Mouse (Mus musculus): Measurements from ENCODE around the gene Cpn2. TPM values are rescaled to one million over a fixed set of nuclear protein-coding genes. Genes with fewer than 3 reads are reported as not detected.

Gene Cpn2
- polyA plus RNA-seq, 1 experiment from 2014 or later: not detected

DNA sequence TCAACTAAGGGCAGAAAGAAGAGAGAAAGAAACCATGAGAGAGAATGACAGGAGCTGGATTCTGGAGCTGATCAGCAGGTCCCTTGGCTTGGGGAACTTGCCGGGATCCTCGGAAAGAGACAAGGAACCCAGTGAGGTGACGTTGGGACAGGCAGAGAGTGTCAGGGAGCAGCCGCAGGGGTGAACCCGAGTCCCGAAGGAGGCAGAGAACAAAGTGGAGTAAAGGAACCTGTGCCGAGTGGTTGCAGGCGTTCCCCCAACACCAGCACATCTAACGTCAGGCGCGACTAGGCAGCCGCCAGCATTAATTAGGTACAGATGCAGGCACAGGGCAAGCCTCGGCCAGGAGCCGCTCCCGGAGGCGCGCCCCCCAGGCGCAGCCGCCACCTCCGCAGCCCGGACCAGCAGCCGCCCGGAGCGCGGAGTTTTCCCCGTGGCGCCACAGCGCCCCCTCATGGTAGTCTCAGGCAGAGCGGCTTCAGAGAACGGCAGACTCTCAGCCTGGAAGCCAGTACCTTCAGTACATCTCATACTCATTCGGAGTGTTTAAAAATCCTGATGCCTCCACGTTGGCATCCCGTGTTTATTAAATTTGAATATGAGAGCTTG lies 31.1 kb downstream of the Cpn2 start:
- no peaks in the 10 kb centered on the region for H3K9me3 ChIP-seq (ENCODE audit: control insufficient read depth, low read length)
- peak overlapping the region; percentile 28; the same call in 1 of the 2 replicates for H3K9ac ChIP-seq (ENCODE audit: low read depth, low read length)
- DNase-seq (ENCODE audit: low spot score) (peak; percentile 90), ATAC-seq (ENCODE audit: low read depth) (peak; percentile 91)
- peak overlapping the region; percentile 64 for H3K27ac ChIP-seq (replicated peaks; ENCODE audit: low read depth, low read length)
- H3K4me2 ChIP-seq (ENCODE audit: low read depth, low read length): peak overlapping the region; percentile 57
- peaks cover 34% of the 10 kb centered on the region for H3K4me1 ChIP-seq (ENCODE audit: control insufficient read depth, insufficient read depth, low read length)
- WGBS: under 1% methylated on average over 29 of the region's 33 CpGs
- H3K36me3 ChIP-seq (ENCODE audit: control insufficient read depth, insufficient read depth, low read length): no peaks in the 10 kb centered on the region
- H3K27me3 ChIP-seq (replicated peaks; ENCODE audit: control insufficient read depth, insufficient read depth, low read length): no peaks in the 10 kb centered on the region
- H3K4me3 ChIP-seq (ENCODE audit: low read depth, low read length): peak overlapping the region; percentile 28

GRCm38 (mm10) chr16:30235577-30235976 lies 31.7 kb downstream of the Cpn2 start:
- Histone ChIP-seq H3K9me3 (ENCODE audit: control insufficient read depth, low read length) (no peaks in the 10 kb centered on the region), H3K27me3 (replicated peaks; ENCODE audit: control insufficient read depth, insufficient read depth, low read length) (no peaks in the 10 kb centered on the region), H3K27ac (replicated peaks; ENCODE audit: low read depth, low read length) (peak overlapping the region; percentile 64; the same call in 1 of the 2 replicates), H3K9ac (ENCODE audit: low read depth, low read length) (no peak overlapping the region), H3K4me1 (ENCODE audit: control insufficient read depth, insufficient read depth, low read length) (peaks cover 34% of the 10 kb centered on the region), H3K4me3 (ENCODE audit: low read depth, low read length) (no peak overlapping the region), H3K4me2 (ENCODE audit: low read depth, low read length) (peak overlapping the region; percentile 57; the same call in 1 of the 2 replicates), H3K36me3 (ENCODE audit: control insufficient read depth, insufficient read depth, low read length) (no peaks in the 10 kb centered on the region)
- 22% methylated on average over 2 of the region's 2 CpGs for WGBS
- DNase-seq (ENCODE audit: low spot score) (peak; percentile 55), ATAC-seq (ENCODE audit: low read depth) (no peak)

GRCm38 (mm10) chr16:30234636-30235546 lies 32.4 kb downstream of the Cpn2 start:
- Histone ChIP-seq H3K36me3 (ENCODE audit: control insufficient read depth, insufficient read depth, low read length) (no peaks in the 10 kb centered on the region), H3K9ac (ENCODE audit: low read depth, low read length) (no peak overlapping the region), H3K4me3 (ENCODE audit: low read depth, low read length) (no peak overlapping the region), H3K27me3 (replicated peaks; ENCODE audit: control insufficient read depth, insufficient read depth, low read length) (no peaks in the 10 kb centered on the region), H3K9me3 (ENCODE audit: control insufficient read depth, low read length) (no peaks in the 10 kb centered on the region), H3K4me2 (ENCODE audit: low read depth, low read length) (no peak overlapping the region), H3K27ac (replicated peaks; ENCODE audit: low read depth, low read length) (no peak overlapping the region), H3K4me1 (ENCODE audit: control insufficient read depth, insufficient read depth, low read length) (peaks cover 34% of the 10 kb centered on the region)
- no peak for DNase-seq (ENCODE audit: low spot score)
- no peak for ATAC-seq (ENCODE audit: low read depth)
- 46% methylated on average over 12 of the region's 12 CpGs for WGBS

- ATAC-seq (ENCODE audit: low read depth) (no peak), DNase-seq (ENCODE audit: low spot score) (no peak)
- Histone ChIP-seq H3K4me1 (ENCODE audit: control insufficient read depth, insufficient read depth, low read length) (peaks cover 34% of the 10 kb centered on the region), H3K4me3 (ENCODE audit: low read depth, low read length) (no peak overlapping the region), H3K36me3 (ENCODE audit: control insufficient read depth, insufficient read depth, low read length) (no peaks in the 10 kb centered on the region), H3K27me3 (replicated peaks; ENCODE audit: control insufficient read depth, insufficient read depth, low read length) (no peaks in the 10 kb centered on the region), H3K27ac (replicated peaks; ENCODE audit: low read depth, low read length) (no peak overlapping the region), H3K9me3 (ENCODE audit: control insufficient read depth, low read length) (no peaks in the 10 kb centered on the region), H3K9ac (ENCODE audit: low read depth, low read length) (no peak overlapping the region), H3K4me2 (ENCODE audit: low read depth, low read length) (no peak overlapping the region)
- 40% methylated on average over 8 of the region's 8 CpGs for WGBS
Observed at GRCm38 (mm10) chr16:30234077-30234476, 33.2 kb downstream of the Cpn2 start.

GRCm38 (mm10) chr16:30231882-30232604 lies 35.3 kb downstream of the Cpn2 start:
- 21% methylated on average over 13 of the region's 13 CpGs for WGBS
- peaks cover 37% of the 10 kb centered on the region for H3K4me1 ChIP-seq (ENCODE audit: control insufficient read depth, insufficient read depth, low read length)
- H3K9ac ChIP-seq (ENCODE audit: low read depth, low read length): no peak overlapping the region
- DNase-seq (ENCODE audit: low spot score): peak; percentile 92
- no peaks in the 10 kb centered on the region for H3K27me3 ChIP-seq (replicated peaks; ENCODE audit: control insufficient read depth, insufficient read depth, low read length)
- no peaks in the 10 kb centered on the region for H3K36me3 ChIP-seq (ENCODE audit: control insufficient read depth, insufficient read depth, low read length)
- peak overlapping the region; percentile 31 for H3K27ac ChIP-seq (replicated peaks; ENCODE audit: low read depth, low read length)
- H3K4me3 ChIP-seq (ENCODE audit: low read depth, low read length): no peak overlapping the region
- no peaks in the 10 kb centered on the region for H3K9me3 ChIP-seq (ENCODE audit: control insufficient read depth, low read length)
- peak; percentile 41 for ATAC-seq (ENCODE audit: low read depth)
- H3K4me2 ChIP-seq (ENCODE audit: low read depth, low read length): peak overlapping the region; percentile 16; the same call in 1 of the 2 replicates

DNA sequence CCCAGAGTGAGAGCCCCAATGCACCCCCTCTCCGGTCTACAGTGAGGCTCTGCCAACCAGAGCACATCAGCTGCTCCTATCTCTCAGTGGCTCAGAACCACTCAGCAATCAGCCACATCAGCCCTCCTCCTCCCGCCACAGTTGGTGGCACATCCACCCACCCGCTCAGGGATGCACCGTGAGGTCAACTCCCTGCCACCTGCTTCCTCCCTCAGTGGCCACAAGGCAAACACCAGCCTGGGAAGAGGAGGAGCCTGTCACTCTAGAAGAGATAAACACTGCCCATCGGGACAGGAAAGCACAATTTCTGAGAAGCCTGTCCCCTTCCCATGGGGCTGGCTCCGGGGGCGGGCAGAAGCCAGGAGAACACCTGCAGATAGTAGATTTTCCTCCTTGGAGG lies 39.9 kb downstream of the Cpn2 start:
- Histone ChIP-seq H3K36me3 (ENCODE audit: control insufficient read depth, insufficient read depth, low read length) (no peaks in the 10 kb centered on the region), H3K4me2 (ENCODE audit: low read depth, low read length) (no peak overlapping the region), H3K27ac (replicated peaks; ENCODE audit: low read depth, low read length) (no peak overlapping the region), H3K27me3 (replicated peaks; ENCODE audit: control insufficient read depth, insufficient read depth, low read length) (no peaks in the 10 kb centered on the region), H3K4me3 (ENCODE audit: low read depth, low read length) (no peak overlapping the region), H3K9ac (ENCODE audit: low read depth, low read length) (no peak overlapping the region), H3K9me3 (ENCODE audit: control insufficient read depth, low read length) (no peaks in the 10 kb centered on the region), H3K4me1 (ENCODE audit: control insufficient read depth, insufficient read depth, low read length) (peaks cover 19% of the 10 kb centered on the region; the same call in 1 of the 2 replicates)
- WGBS: 44% methylated on average over 7 of the region's 7 CpGs
- ATAC-seq (ENCODE audit: low read depth) (peak; percentile 25; the same call in 1 of the 2 replicates), DNase-seq (ENCODE audit: low spot score) (no peak)

GRCm38 (mm10) chr16:30221161-30221782 lies 46.0 kb downstream of the Cpn2 start:
- H3K27ac ChIP-seq (replicated peaks; ENCODE audit: low read depth, low read length): no peak overlapping the region
- H3K4me2 ChIP-seq (ENCODE audit: low read depth, low read length): no peak overlapping the region
- no peak overlapping the region for H3K9ac ChIP-seq (ENCODE audit: low read depth, low read length)
- WGBS: 73% methylated on average over 11 of the region's 13 CpGs
- H3K36me3 ChIP-seq (ENCODE audit: control insufficient read depth, insufficient read depth, low read length): no peaks in the 10 kb centered on the region
- H3K9me3 ChIP-seq (ENCODE audit: control insufficient read depth, low read length): no peaks in the 10 kb centered on the region
- no peak overlapping the region for H3K4me3 ChIP-seq (ENCODE audit: low read depth, low read length)
- ATAC-seq (ENCODE audit: low read depth) (no peak), DNase-seq (ENCODE audit: low spot score) (no peak)
- H3K4me1 ChIP-seq (ENCODE audit: control insufficient read depth, insufficient read depth, low read length): 0 out of 2 replicates have a peak, but pooled peaks cover 5% of the 10 kb centered on the region
- H3K27me3 ChIP-seq (replicated peaks; ENCODE audit: control insufficient read depth, insufficient read depth, low read length): no peaks in the 10 kb centered on the region

DNA sequence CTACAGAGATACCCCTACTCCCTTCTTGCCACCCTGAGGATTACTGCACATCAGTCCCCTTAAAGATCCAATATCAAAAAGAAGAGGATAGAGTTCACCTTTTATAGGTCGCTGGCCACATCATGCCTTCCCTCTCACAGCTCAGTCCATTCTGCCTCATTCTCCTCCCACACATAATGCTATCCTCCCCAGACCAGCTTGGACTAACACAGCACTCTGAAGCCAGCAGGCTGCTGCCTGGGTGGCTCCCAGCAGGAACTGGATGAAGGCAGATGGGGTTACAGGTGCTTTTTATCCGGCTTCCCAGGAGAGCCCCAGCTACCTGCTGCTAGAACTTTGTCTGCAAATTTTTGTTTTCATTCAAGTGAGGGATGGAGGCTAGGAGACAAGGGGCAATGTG lies 51.5 kb downstream of the Cpn2 start:
- no peaks in the 10 kb centered on the region for H3K36me3 ChIP-seq (ENCODE audit: control insufficient read depth, insufficient read depth, low read length)
- H3K9ac ChIP-seq (ENCODE audit: low read depth, low read length): no peak overlapping the region
- H3K4me1 ChIP-seq (ENCODE audit: control insufficient read depth, insufficient read depth, low read length): no peaks in the 10 kb centered on the region
- no peak for ATAC-seq (ENCODE audit: low read depth)
- H3K27me3 ChIP-seq (replicated peaks; ENCODE audit: control insufficient read depth, insufficient read depth, low read length): no peaks in the 10 kb centered on the region
- no peaks in the 10 kb centered on the region for H3K9me3 ChIP-seq (ENCODE audit: control insufficient read depth, low read length)
- WGBS: 23% methylated on average over 2 of the region's 2 CpGs
- H3K4me3 ChIP-seq (ENCODE audit: low read depth, low read length): no peak overlapping the region
- no peak overlapping the region for H3K27ac ChIP-seq (replicated peaks; ENCODE audit: low read depth, low read length)
- DNase-seq (ENCODE audit: low spot score): no peak
- no peak overlapping the region for H3K4me2 ChIP-seq (ENCODE audit: low read depth, low read length)

Measured in embryonic facial prominence, embryonic 14.5 days (tissue).